Comparison of ENCODE assay signal across 30 mouse cellular contexts in the genomic region with DNA sequence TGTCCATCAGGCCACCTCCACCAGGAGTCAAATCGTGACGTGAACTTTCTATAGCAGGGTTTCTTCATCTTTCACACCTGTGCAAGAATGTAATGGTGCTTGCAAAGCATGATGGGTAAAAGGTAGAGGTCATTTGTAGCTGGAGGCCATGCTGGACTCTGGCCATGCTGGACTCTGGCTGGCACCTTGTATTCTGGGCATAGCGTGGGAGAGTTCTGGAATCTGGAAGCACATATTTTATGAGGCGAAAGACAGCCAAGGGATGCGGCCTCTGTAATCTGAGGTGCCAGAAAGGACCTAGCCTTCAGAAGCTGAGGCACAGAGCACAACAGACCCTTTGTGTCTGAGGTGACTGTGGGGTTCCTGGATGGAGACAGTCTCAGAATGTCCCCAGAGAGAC.
A peak's percentile ranks its signal among the peaks of the same experiment; 100 is the strongest.
DNase-seq lines count a peak whose midpoint lies in the region; ATAC-seq and TF ChIP-seq lines count a peak whose summit lies in the region.
"Had no signal": no experiment of that assay in that cellular context is flagged by ENCODE, and none has a peak within 500 bp of the region (broad histone marks: within the 10 kb centered on the region; RNA-seq: fewer than 3 reads in every experiment).

No protein-coding gene starts in this region.

- intact Hi-C loops in heart, adult 2 months (cut with DNase I), result loop anchor here (10.0 kb wide), 1 partner anchor 801 kb away; the partner anchor contains the start of gene Rpl14

- TF ChIP-seq EP300 in heart, adult 2 months (IDR thresholded peaks at IDR 0.05; ENCODE audit: insufficient read depth, low read depth, low read length), result 0 out of 2 replicates have a peak, but pooled peaks have one; percentile 8

- peaks cover 3% of the 10 kb centered on the region; the same call in 1 of the 2 replicates for H3K36me3 ChIP-seq in heart, adult 2 months (ENCODE audit: control insufficient read depth, insufficient read depth, low read length)
- H3K36me3 ChIP-seq in heart, embryonic 11.5 days (ENCODE audit: control insufficient read depth, insufficient read depth, low read length), result no peaks in the 10 kb centered on the region
- no peaks in the 10 kb centered on the region for H3K36me3 ChIP-seq in neural tube, embryonic 15.5 days
- H3K36me3 ChIP-seq: hindbrain, embryonic 13.5 days; limb, embryonic 13.5 days; liver, embryonic 13.5 days; midbrain, embryonic 15.5 days had no signal

- H3K27me3 ChIP-seq in heart, adult 2 months (ENCODE audit: control insufficient read depth, insufficient read depth, low read length), result no peaks in the 10 kb centered on the region
- no peaks in the 10 kb centered on the region for H3K27me3 ChIP-seq in heart, embryonic 11.5 days (ENCODE audit: control insufficient read depth, insufficient read depth, low read length)
- H3K27me3 ChIP-seq in neural tube, embryonic 15.5 days (replicated peaks), result no peaks in the 10 kb centered on the region
- H3K27me3 ChIP-seq: forebrain, embryonic 12.5 days; heart, embryonic 12.5 days; hindbrain, embryonic 13.5 days; limb, embryonic 13.5 days; liver, embryonic 13.5 days; midbrain, embryonic 15.5 days; Patski had no signal

- H3K4me1 ChIP-seq in heart, adult 2 months (ENCODE audit: control insufficient read depth, insufficient read depth, low read length), result peaks cover 30% of the 10 kb centered on the region
- H3K4me1 ChIP-seq in heart, embryonic 11.5 days (ENCODE audit: control insufficient read depth, insufficient read depth, low read length), result peaks cover 17% of the 10 kb centered on the region
- H3K4me1 ChIP-seq in neural tube, embryonic 15.5 days, result peaks cover 39% of the 10 kb centered on the region

- no peak for ATAC-seq in heart, embryonic 11.5 days (replicated peaks; ENCODE audit: insufficient number of reproducible peaks, low FRiP score, low TSS enrichment)
- ATAC-seq in neural tube, embryonic 15.5 days (ENCODE audit: low FRiP score), result no peak
- ATAC-seq in megakaryocyte progenitor cell, adult 5-6 weeks (replicated peaks; ENCODE audit: poor library complexity), result no peak
- ATAC-seq: intestine, postnatal 0 days; lung, postnatal 0 days; midbrain, embryonic 15.5 days; Patski had no signal

- no peak overlapping the region for H3K4me3 ChIP-seq in heart, adult 2 months
- no peak overlapping the region for H3K4me3 ChIP-seq in heart, embryonic 11.5 days (ENCODE audit: low read depth, low read length)
- no peak overlapping the region for H3K4me3 ChIP-seq in neural tube, embryonic 15.5 days (replicated peaks)
- H3K4me3 ChIP-seq: erythroblast, embryonic 14.5 days; forebrain, embryonic 12.5 days; heart, embryonic 12.5 days; hindbrain, embryonic 13.5 days; limb, embryonic 13.5 days; liver, embryonic 13.5 days; midbrain, embryonic 10.5 days; midbrain, embryonic 15.5 days had no signal

- H3K9ac ChIP-seq in heart, adult 2 months (ENCODE audit: low read depth, low read length), result no peak overlapping the region
- no peak overlapping the region for H3K9ac ChIP-seq in heart, embryonic 11.5 days (ENCODE audit: low read depth, low read length)
- H3K9ac ChIP-seq in neural tube, embryonic 15.5 days (replicated peaks), result no peak overlapping the region
- H3K9ac ChIP-seq: forebrain, embryonic 12.5 days; heart, embryonic 12.5 days; hindbrain, embryonic 13.5 days; limb, embryonic 13.5 days; liver, embryonic 13.5 days; midbrain, embryonic 15.5 days had no signal

- H3K79me2 ChIP-seq in heart, adult 2 months (replicated peaks; ENCODE audit: control insufficient read depth, insufficient read depth, low read length), result peaks cover 2% of the 10 kb centered on the region

- TF ChIP-seq POLR2A in heart, adult 2 months (IDR thresholded peaks at IDR 0.05; ENCODE audit: insufficient read depth, low read depth, low read length), result no peak

- TF ChIP-seq CTCF in heart, adult 2 months (IDR thresholded peaks at IDR 0.05), result no peak

- no peak overlapping the region; the same call in 1 of the 2 replicates for H3K27ac ChIP-seq in heart, adult 2 months
- no peak overlapping the region for H3K27ac ChIP-seq in heart, embryonic 11.5 days (ENCODE audit: low read depth, low read length)
- 0 out of 2 replicates have a peak overlapping the region, but pooled peaks have one; percentile 3 for H3K27ac ChIP-seq in neural tube, embryonic 15.5 days (replicated peaks)
- H3K27ac ChIP-seq: forebrain, embryonic 12.5 days; hindbrain, embryonic 13.5 days; limb, embryonic 13.5 days; liver, embryonic 13.5 days; macrophage; midbrain, embryonic 10.5 days; midbrain, embryonic 15.5 days; stomach, postnatal 0 days had no signal

- DNase-seq in heart, adult 2 months, result no peak
- DNase-seq in neural tube, embryonic 10.5 days (ENCODE audit: extremely low spot score, low spot score), result no peak
- peak; percentile 92 for DNase-seq in kidney, adult 9 months
- no peak for DNase-seq in layer of hippocampus, postnatal 25 days (ENCODE audit: extremely low spot score in 1 of 2, low spot score in 1 of 2)
- DNase-seq: adrenal gland, postnatal 14 days; cerebellum, postnatal 10 days; gastrocnemius, postnatal 25 days; heart, adult 11 months; heart, postnatal 4 days; liver, embryonic 13.5 days; lung, adult 18-20 months; right cerebral cortex, adult 18-20 months; spleen, adult 18-20 months; thymus, postnatal 4 days had no signal

- WGBS in heart, adult 2 months, result 52% methylated on average over 5 of the region's 5 CpGs
- WGBS in heart, embryonic 11.5 days (ENCODE audit: insufficient replicate concordance), result 81% methylated on average over 5 of the region's 5 CpGs
- 78% methylated on average over 5 of the region's 5 CpGs for WGBS in neural tube, embryonic 15.5 days

- H3K4me2 ChIP-seq in heart, embryonic 11.5 days, result no peak overlapping the region
- H3K4me2 ChIP-seq in neural tube, embryonic 15.5 days, result no peak overlapping the region
- H3K4me2 ChIP-seq: forebrain, embryonic 12.5 days; heart, embryonic 12.5 days; hindbrain, embryonic 13.5 days; limb, embryonic 13.5 days; liver, embryonic 13.5 days; midbrain, embryonic 15.5 days had no signal

- no peaks in the 10 kb centered on the region for H3K9me3 ChIP-seq in heart, embryonic 11.5 days (replicated peaks; ENCODE audit: control insufficient read depth, low read length)
- no peaks in the 10 kb centered on the region for H3K9me3 ChIP-seq in neural tube, embryonic 15.5 days (replicated peaks)
- H3K9me3 ChIP-seq: forebrain, embryonic 12.5 days; G1E; heart, embryonic 12.5 days; hindbrain, embryonic 13.5 days; limb, embryonic 13.5 days; liver, embryonic 13.5 days; midbrain, embryonic 10.5 days; midbrain, embryonic 15.5 days had no signal
